Mouse (Mus musculus) CH12.LX (cell line): ENCODE results near the gene Efs. TPM values are rescaled to one million over a fixed set of nuclear protein-coding genes. Genes with fewer than 3 reads are reported as not detected.

Experiments used
- DNase-seq: peaks from one replicate; pipeline ENCODE4 v3.0.0-alpha.2; 2013; ENCODE audit errors: extremely low read depth
- H3K27ac ChIP-seq: 2 replicates; pipeline ENCODE4 v1.5.1; 2012; ENCODE audit warnings: low read depth, mild to moderate bottlenecking, control low read depth, moderate library complexity; ENCODE audit not compliant: insufficient read depth
- H3K27me3 ChIP-seq: replicated peaks from 2 replicates; pipeline ENCODE3; 2012; ENCODE audit warnings: inconsistent platforms
- H3K36me3 ChIP-seq, 2 experiments: replicated peaks in 1 of 2; 2 replicates each; pipeline versions ENCODE3 to v1.6.1; 2012; ENCODE audit warnings: inconsistent platforms in 1 of 2, low read length in 1 of 2, mild to moderate bottlenecking in 1 of 2, mixed read lengths in 1 of 2, moderate library complexity in 1 of 2; ENCODE audit not compliant: control insufficient read depth in 1 of 2, insufficient read depth in 1 of 2
- H3K4me1 ChIP-seq, 2 experiments: 2 replicates each; pipeline ENCODE4 v1.6.1; 2012; ENCODE audit warnings: inconsistent platforms in 1 of 2, moderate library complexity in 1 of 2; ENCODE audit not compliant: insufficient read depth in 2 of 2, control insufficient read depth in 1 of 2
- H3K4me2 ChIP-seq: 2 replicates; pipeline ENCODE4 v1.6.1; 2012; ENCODE audit warnings: low read depth, mild to moderate bottlenecking, control low read depth; ENCODE audit not compliant: poor library complexity, insufficient read depth, severe bottlenecking
- H3K4me3 ChIP-seq, 3 experiments: fragments of 150-350 bp in 1 of 3; sonication (generic) in 1 of 3; replicated peaks in 1 of 3; 2 replicates each; pipeline versions ENCODE3 to v1.5.1; 2011 to 2012; ENCODE audit warnings: low read depth in 2 of 3, low read length in 2 of 3, mild to moderate bottlenecking in 2 of 3, moderate library complexity in 2 of 3, control low read depth in 1 of 3, improper control_type of control experiment in 1 of 3, inconsistent platforms in 1 of 3, mixed read lengths in 1 of 3; ENCODE audit not compliant: poor library complexity in 1 of 3
- H3K79me2 ChIP-seq: replicated peaks from 2 replicates; pipeline ENCODE4 v1.6.1; 2012; ENCODE audit warnings: mild to moderate bottlenecking, moderate library complexity; ENCODE audit not compliant: control insufficient read depth, poor library complexity, insufficient read depth, severe bottlenecking; ENCODE audit errors: extremely low read depth
- H3K9ac ChIP-seq: 2 replicates; pipeline ENCODE4 v1.6.1; 2012; ENCODE audit warnings: low read depth, mild to moderate bottlenecking, control low read depth, moderate library complexity; ENCODE audit not compliant: insufficient read depth
- H3K9me3 ChIP-seq: replicated peaks from 2 replicates; pipeline ENCODE3; 2012; ENCODE audit warnings: low read length, inconsistent platforms, mixed read lengths
- BHLHE40 ChIP-seq: IDR thresholded peaks from 2 replicates; pipeline ENCODE4 v1.6.1; 2011; ENCODE audit warnings: mild to moderate bottlenecking, low read depth, low read length, improper control_type of control experiment
- CHD1 ChIP-seq: IDR thresholded peaks from 2 replicates; pipeline ENCODE4 v1.6.1; 2012; ENCODE audit warnings: low read depth, low read length, improper control_type of control experiment, inconsistent platforms
- CTCF ChIP-seq, 2 experiments: IDR thresholded peaks in 1 of 2; conservative IDR thresholded peaks in 1 of 2; 2 replicates each; pipeline ENCODE4 v1.5.1; 2011 to 2012; ENCODE audit warnings: low read depth in 2 of 2, low read length in 2 of 2, improper control_type of control experiment in 1 of 2, inconsistent platforms in 1 of 2, mild to moderate bottlenecking in 1 of 2, moderate library complexity in 1 of 2
- E2F4 ChIP-seq: IDR thresholded peaks from 2 replicates; pipeline ENCODE4 v1.6.1; 2011; ENCODE audit warnings: low read depth, low read length, improper control_type of control experiment; ENCODE audit not compliant: insufficient replicate concordance
- ELF1 ChIP-seq: IDR thresholded peaks from 2 replicates; pipeline ENCODE4 v1.6.1; 2014; ENCODE audit warnings: low read depth, mild to moderate bottlenecking, inconsistent platforms, low read length, improper control_type of control experiment
- GABPA ChIP-seq: IDR thresholded peaks from 2 replicates; pipeline ENCODE4 v1.6.1; 2012; ENCODE audit warnings: low read depth, low read length, improper control_type of control experiment, inconsistent platforms; ENCODE audit not compliant: insufficient replicate concordance
- HCFC1 ChIP-seq: IDR thresholded peaks from 2 replicates; pipeline ENCODE4 v1.6.1; 2012; ENCODE audit warnings: low read depth, mild to moderate bottlenecking, inconsistent platforms, low read length, improper control_type of control experiment
- IRF4 ChIP-seq: IDR thresholded peaks from 2 replicates; pipeline ENCODE4 v1.6.1; 2014; ENCODE audit warnings: low read depth, mild to moderate bottlenecking, inconsistent platforms, low read length, improper control_type of control experiment
- JUND ChIP-seq: conservative IDR thresholded peaks from 2 replicates; pipeline ENCODE4 v1.6.1; 2011; ENCODE audit warnings: low read depth, low read length, improper control_type of control experiment
- KAT2A ChIP-seq: IDR thresholded peaks from 2 replicates; pipeline ENCODE4 v1.6.1; 2012; ENCODE audit warnings: low read length, improper control_type of control experiment, inconsistent platforms; ENCODE audit not compliant: insufficient replicate concordance
- MAFK ChIP-seq: IDR thresholded peaks from 2 replicates; pipeline ENCODE4 v1.6.1; 2011; ENCODE audit warnings: low read length, improper control_type of control experiment; ENCODE audit not compliant: insufficient replicate concordance
- MAX ChIP-seq: IDR thresholded peaks from 2 replicates; pipeline ENCODE4 v1.6.1; 2011; ENCODE audit warnings: low read length, improper control_type of control experiment
- MEF2A ChIP-seq: IDR thresholded peaks from 2 replicates; pipeline ENCODE4 v1.6.1; 2014; ENCODE audit warnings: low read depth, mild to moderate bottlenecking, inconsistent platforms, low read length, improper control_type of control experiment, borderline replicate concordance
- MYC ChIP-seq: IDR thresholded peaks from 2 replicates; pipeline ENCODE4 v1.6.1; 2011; ENCODE audit warnings: low read depth, mild to moderate bottlenecking, improper control_type of control experiment, low read length
- PAX5 ChIP-seq: IDR thresholded peaks from 2 replicates; pipeline ENCODE4 v1.6.1; 2012; ENCODE audit warnings: low read length, inconsistent platforms, mixed read lengths
- POLR2A ChIP-seq: IDR thresholded peaks from 2 replicates; pipeline ENCODE4 v1.6.1; 2011; ENCODE audit warnings: low read depth, mild to moderate bottlenecking, improper control_type of control experiment, low read length
- SIN3A ChIP-seq: IDR thresholded peaks from 2 replicates; pipeline ENCODE4 v1.6.1; 2012; ENCODE audit warnings: low read length, improper control_type of control experiment, inconsistent platforms
- TCF12 ChIP-seq: IDR thresholded peaks from 2 replicates; pipeline ENCODE4 v1.6.1; 2014; ENCODE audit warnings: low read depth, mild to moderate bottlenecking, inconsistent platforms, low read length, improper control_type of control experiment
- UBTF ChIP-seq: IDR thresholded peaks from 2 replicates; pipeline ENCODE4 v1.6.1; 2012; ENCODE audit warnings: low read depth, mild to moderate bottlenecking, inconsistent platforms, low read length, improper control_type of control experiment, moderate library complexity
- USF1 ChIP-seq: IDR thresholded peaks from 2 replicates; pipeline ENCODE4 v1.6.1; 2014; ENCODE audit warnings: low read depth, mild to moderate bottlenecking, inconsistent platforms, low read length, improper control_type of control experiment
- ZKSCAN1 ChIP-seq: IDR thresholded peaks from 2 replicates; pipeline ENCODE4 v1.6.1; 2012; ENCODE audit warnings: low read depth, inconsistent platforms, low read length, improper control_type of control experiment, borderline replicate concordance
- dilution Hi-C: fragments of 300-500 bp; cut with MboI; formaldehyde crosslinking; loops from 2 replicates; pipeline ENCODE4 v1.14.3; 2020; ENCODE audit warnings: low sequenced_read_pairs; ENCODE audit not compliant: extremely low pct_unique_long_range_greater_than_20kb, extremely low pct_ligation_motif_present
- in situ Hi-C: fragments of 300-500 bp; cut with MboI; formaldehyde crosslinking; loops from 3 replicates; pipeline ENCODE4 v1.14.3; 2019; ENCODE audit warnings: low sequenced_read_pairs, low pct_ligation_motif_present, low pct_unique_long_range_greater_than_20kb, mixed read lengths
- polyA plus RNA-seq: library from polyadenylated mRNA; unstranded; fragments of >175 nt; gene quantifications from 2 replicates; pipeline ENCODE4 v1.2.1, GENCODE M21; 2012; ENCODE audit warnings: low read depth; ENCODE audit not compliant: insufficient read length
- total RNA-seq, 2 experiments: library from RNA; depleted of rRNA; stranded (reverse); fragments of 300-350 nt in 1 of 2; fragments of >200 nt in 1 of 2; gene quantifications; 2 replicates each; pipeline ENCODE4 v1.2.3; 2012 to 2014

Gene Efs
- total and polyA plus RNA-seq, 3 experiments = not detected

GRCm38 (mm10) chr14:54903641-54904040, 22.3 kb downstream of the Efs start:
- Histone ChIP-seq H3K27me3 (peaks cover 2% of the 10 kb centered on the region), H3K4me3 (no peak overlapping the region), H3K9me3 (no peaks in the 10 kb centered on the region), H3K4me1 (peaks cover 0 to 10% of the 10 kb centered on the region in 2 experiments; a peak in 2 of 4 replicates), H3K79me2 (no peaks in the 10 kb centered on the region), H3K27ac (no peak overlapping the region), H3K36me3 (peaks cover 0 to 9% of the 10 kb centered on the region in 2 experiments), H3K4me2 (no peak overlapping the region), H3K9ac (no peak overlapping the region)
- no peak for DNase-seq
- dilution Hi-C loops = no loop called here
- no peak for TF ChIP-seq BHLHE40
- no peak for TF ChIP-seq TCF12
- in situ Hi-C loops = loop anchor here (5.0 kb wide), 2 partner anchors 34 to 109 kb away; partner anchors contain the start of gene Cmtm5

GRCm38 (mm10) chr14:54900383-54900782, 25.5 kb downstream of the Efs start:
- Histone ChIP-seq H3K4me2 (no peak overlapping the region), H3K79me2 (peaks cover 11% of the 10 kb centered on the region), H3K4me3 (no peak overlapping the region), H3K36me3 (peaks cover 26 to 40% of the 10 kb centered on the region in 2 experiments), H3K9me3 (no peaks in the 10 kb centered on the region), H3K9ac (no peak overlapping the region), H3K27ac (no peak overlapping the region), H3K27me3 (no peaks in the 10 kb centered on the region), H3K4me1 (peaks cover 0 to 33% of the 10 kb centered on the region in 2 experiments; a peak in 2 of 4 replicates)
- TF ChIP-seq ELF1 = no peak
- TF ChIP-seq CTCF (conservative IDR thresholded peaks at IDR 0.05 in 1 of 2, IDR thresholded peaks at IDR 0.05 in 1 of 2; ENCODE audit: low read depth in 2 of 2, low read length in 2 of 2) = peak in 1 of 2 experiments; percentile 81; a peak in 2 of 4 replicates
- no peak for TF ChIP-seq KAT2A
- no peak for TF ChIP-seq POLR2A
- TF ChIP-seq MAX = no peak
- DNase-seq = peak; percentile 82
- in situ Hi-C loops = loop anchor here (5.0 kb wide), 2 partner anchors 37 to 112 kb away; partner anchors contain the start of gene Cmtm5
- dilution Hi-C loops = no loop called here

GRCm38 (mm10) chr14:54897445-54897844, 28.5 kb downstream of the Efs start:
- H3K27ac ChIP-seq = no peak overlapping the region
- H3K9ac ChIP-seq = no peak overlapping the region
- no peaks in the 10 kb centered on the region for H3K9me3 ChIP-seq
- H3K36me3 ChIP-seq = peaks cover 26 to 40% of the 10 kb centered on the region in 2 experiments
- H3K4me2 ChIP-seq = no peak overlapping the region
- no peak overlapping the region for H3K4me3 ChIP-seq
- H3K27me3 ChIP-seq = no peaks in the 10 kb centered on the region
- H3K79me2 ChIP-seq = peaks cover 25% of the 10 kb centered on the region
- peaks cover 0 to 39% of the 10 kb centered on the region in 2 experiments; a peak in 2 of 4 replicates for H3K4me1 ChIP-seq
- no peak for DNase-seq
- dilution Hi-C loops (no loop called here), in situ Hi-C loops (no loop called here)
- TF ChIP-seq USF1 (no peak), SIN3A (no peak), IRF4 (no peak), E2F4 (no peak), ZKSCAN1 (no peak), HCFC1 (no peak), GABPA (no peak), MAFK (no peak), CHD1 (no peak), JUND (no peak), MYC (no peak), PAX5 (no peak), MEF2A (no peak), POLR2A (no peak), UBTF (no peak)
